Mouse (Mus musculus) CD4-positive naive resting alpha-beta T cell, adult 57 days (primary cell): ENCODE measurements around the gene Tbx2. TPM values are rescaled to one million over a fixed set of nuclear protein-coding genes. Genes with fewer than 3 reads are reported as not detected.

Experiments
- total RNA-seq: library from RNA; stranded (reverse); gene quantifications from one replicate; pipeline ENCODE4 v1.2.4, GENCODE M21; 2023

The Tbx2 gene
- 1.4 TPM for total RNA-seq

GRCm38 (mm10) chr11:85832231-85832924, at the start of gene Tbx2:
TSS of gene Tbx2 (plus strand) at chr11:85832551.

GRCm38 (mm10) chr11:85850233-85850632, 17.9 kb downstream of the Tbx2 start, which contains the start of gene Gm11444:
TSS of gene Gm11444 (minus strand) at chr11:85850333.

GRCm38 (mm10) chr11:85885665-85886428, 53.5 kb downstream of the Tbx2 start, which contains the start of gene Tbx4:
TSS of gene Tbx4 (plus strand) at chr11:85886422.

Other genes with a start within 250 kb of the Tbx2 start
- gene Gm11444, start 17.8 kb downstream of the Tbx2 start, total RNA-seq = not detected
- not detected for gene Tbx4, start 53.9 kb downstream of the Tbx2 start, total RNA-seq